Mouse (Mus musculus) lung, postnatal 0 days (tissue): Measurements from ENCODE around the gene Duxf3. TPM values are rescaled to one million over a fixed set of nuclear protein-coding genes. Genes with fewer than 3 reads are reported as not detected.
"Not testable (repeated sequence)": the region's sequence is repeated elsewhere in the genome, so short reads cannot be mapped to it uniquely, and the experiment has no call there.

ENCODE experiments used
- ATAC-seq: fragments of 200-750 bp; cut with Nextera tagmentation; 2 replicates; pipeline ENCODE4 v1.8.0; 2017; ENCODE audit warnings: moderate library complexity
- DNase-seq: peaks from one replicate; pipeline ENCODE4 v3.0.0-alpha.2; 2016; ENCODE audit warnings: low spot score
- H3K27ac ChIP-seq: fragments of 300-500 bp; sonication (generic); 2 replicates; pipeline ENCODE4 v1.5.1; 2014; ENCODE audit warnings: antibody characterized with exemption, mild to moderate bottlenecking, low read length, mixed read lengths
- H3K27me3 ChIP-seq: fragments of 300-500 bp; sonication (generic); replicated peaks from 2 replicates; pipeline ENCODE4 v1.6.1; 2014; ENCODE audit warnings: low read length, mixed read lengths; ENCODE audit not compliant: insufficient read depth
- H3K36me3 ChIP-seq: fragments of 300-500 bp; sonication (generic); 2 replicates; pipeline ENCODE4 v1.6.1; 2014; ENCODE audit warnings: low read length, mixed read lengths; ENCODE audit not compliant: insufficient read depth
- H3K4me1 ChIP-seq: fragments of 300-500 bp; sonication (generic); 2 replicates; pipeline ENCODE4 v1.6.1; 2014; ENCODE audit warnings: antibody characterized with exemption, low read depth, low read length, mixed read lengths; ENCODE audit not compliant: insufficient read depth
- H3K4me2 ChIP-seq: fragments of 300-500 bp; sonication (generic); replicated peaks from 2 replicates; pipeline ENCODE4 v1.6.1; 2014; ENCODE audit warnings: low read depth, mild to moderate bottlenecking, low read length, moderate library complexity, mixed read lengths
- H3K4me3 ChIP-seq: fragments of 300-500 bp; sonication (generic); 2 replicates; pipeline ENCODE4 v1.5.1; 2014; ENCODE audit warnings: low read depth, low read length
- H3K9ac ChIP-seq: fragments of 300-500 bp; sonication (generic); replicated peaks from 2 replicates; pipeline ENCODE4 v1.6.1; 2014; ENCODE audit warnings: low read depth, mild to moderate bottlenecking
- H3K9me3 ChIP-seq: fragments of 300-500 bp; sonication (generic); 2 replicates; pipeline ENCODE4 v1.6.1; 2016; ENCODE audit warnings: low read length, mixed read lengths
- WGBS: fragments of 180-500 bp; shearing (Covaris S2); extraction: QIAGEN DNeasy Blood & Tissue Kit; methylation state at CpG from one replicate; pipeline ENCODE4 v1.1.7; 2014; 5-methylcytosine and 5-hydroxymethylcytosine counted together
- polyA plus RNA-seq: library from polyadenylated mRNA; unstranded; fragments of >200 nt; fragmentation: Nextera tagmentation; extraction: Ambion mirVana; gene quantifications from 2 replicates; pipeline ENCODE4 v1.2.1, GENCODE M21; 2015

The Duxf3 gene
- polyA plus RNA-seq, 1 experiment from 2014 or later, result not detected

DNA sequence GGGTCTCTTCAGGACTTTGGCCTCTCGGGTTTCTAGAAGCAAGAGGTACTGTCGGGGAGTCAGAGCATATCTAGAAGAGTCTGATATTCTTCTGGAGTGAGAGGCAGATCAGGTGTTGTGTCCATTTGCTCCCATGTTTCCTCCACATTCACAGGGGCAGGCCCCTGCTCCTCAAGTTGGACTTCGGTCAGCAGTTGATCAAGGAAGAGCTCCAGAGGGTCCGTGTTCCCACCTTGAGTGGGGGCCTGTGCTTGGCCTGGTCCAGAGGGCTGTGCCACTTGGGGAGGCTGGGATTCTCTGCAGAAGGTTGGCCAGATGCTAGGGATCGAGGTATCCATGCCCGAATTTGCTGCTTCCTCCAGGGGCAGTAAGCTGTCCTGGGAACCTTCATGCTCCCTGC is 4.7 kb downstream of the Duxf3 start:
- H3K4me1 ChIP-seq, H3K4me2 ChIP-seq, H3K4me3 ChIP-seq, H3K36me3 ChIP-seq, H3K9ac ChIP-seq, DNase-seq, ATAC-seq, H3K27me3 ChIP-seq, H3K27ac ChIP-seq, H3K9me3 ChIP-seq: not testable (repeated sequence)
- 80% methylated on average over 2 of the region's 6 CpGs for WGBS

DNA sequence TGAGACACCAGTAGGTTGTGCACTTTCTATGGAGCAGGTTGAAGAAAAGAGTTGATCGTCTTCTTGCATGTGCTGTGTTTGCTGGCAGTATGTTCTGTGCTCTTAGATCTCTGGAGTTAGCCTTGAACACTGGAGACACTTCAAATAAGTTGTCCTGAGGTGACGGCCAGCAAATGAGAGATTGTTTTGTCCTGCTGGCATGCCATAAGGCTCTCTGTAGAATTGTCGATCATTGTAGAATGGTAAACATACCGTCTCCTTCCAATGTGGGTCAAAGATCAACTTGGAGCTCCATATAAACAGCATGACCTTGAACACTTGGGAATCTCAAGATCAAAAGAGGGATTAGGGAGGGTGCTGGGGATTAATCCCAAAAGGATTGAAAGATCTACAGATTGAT is 6.1 kb downstream of the Duxf3 start:
- H3K27ac ChIP-seq, H3K9me3 ChIP-seq, ATAC-seq, H3K4me1 ChIP-seq, H3K4me3 ChIP-seq, H3K9ac ChIP-seq, H3K27me3 ChIP-seq, H3K4me2 ChIP-seq, H3K36me3 ChIP-seq: not testable (repeated sequence)
- 85% methylated on average over 4 of the region's 4 CpGs for WGBS
- DNase-seq, result peak; percentile 43

DNA sequence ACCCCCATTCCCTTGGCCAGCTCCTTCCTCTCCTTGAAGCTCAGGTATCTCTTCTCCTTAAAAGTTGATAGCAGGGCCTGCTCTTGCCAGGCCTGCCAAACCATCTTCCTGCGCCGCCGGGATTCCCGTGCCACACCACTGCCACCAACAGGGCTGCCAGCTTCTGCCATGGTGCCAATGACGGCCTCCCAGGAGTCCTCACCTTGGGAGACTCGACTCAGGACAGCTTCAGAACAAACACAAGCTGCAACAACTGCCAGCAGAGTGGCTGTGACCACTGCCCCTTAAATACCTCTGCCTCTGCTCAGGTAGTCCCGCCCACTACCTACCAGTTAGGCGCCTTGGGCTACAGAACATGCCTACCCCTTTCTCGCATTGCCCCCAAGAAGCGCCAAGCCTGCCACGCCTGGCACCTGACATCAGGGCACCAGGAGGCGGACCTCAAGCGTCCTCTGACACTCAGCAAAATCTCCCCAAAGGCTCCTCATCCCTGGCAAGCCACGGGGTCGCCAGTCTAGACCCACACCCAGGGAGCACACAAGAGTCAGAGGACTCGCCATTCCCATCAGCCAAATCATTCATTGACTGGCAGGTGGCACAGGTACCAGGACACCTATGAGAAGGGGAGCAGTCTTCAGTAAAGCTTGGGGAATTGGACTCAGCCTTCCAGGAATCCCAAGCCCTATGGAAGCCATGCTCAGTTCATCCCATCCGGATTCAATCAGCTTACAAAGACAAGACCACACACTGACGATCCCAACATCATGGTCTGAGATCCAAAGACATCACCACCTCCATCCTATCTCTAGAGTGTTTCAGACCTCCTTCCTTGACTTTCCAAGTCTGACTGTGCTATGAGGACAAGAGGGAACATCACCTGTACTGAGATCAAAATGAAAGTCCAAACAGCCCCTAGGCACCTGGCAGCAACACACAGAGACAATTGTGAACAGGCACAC is 7.4 kb downstream of the Duxf3 start, which contains the start of gene AW822073:
Gene AW822073, minus strand, starts transcription at position 104 of the 959 bp plus-strand sequence.
- not testable (repeated sequence) for H3K9me3 ChIP-seq, DNase-seq, H3K9ac ChIP-seq, ATAC-seq, H3K4me2 ChIP-seq, H3K27me3 ChIP-seq, H3K4me3 ChIP-seq, H3K27ac ChIP-seq, H3K36me3 ChIP-seq, H3K4me1 ChIP-seq
- 79% methylated on average over 16 of the region's 18 CpGs for WGBS

DNA sequence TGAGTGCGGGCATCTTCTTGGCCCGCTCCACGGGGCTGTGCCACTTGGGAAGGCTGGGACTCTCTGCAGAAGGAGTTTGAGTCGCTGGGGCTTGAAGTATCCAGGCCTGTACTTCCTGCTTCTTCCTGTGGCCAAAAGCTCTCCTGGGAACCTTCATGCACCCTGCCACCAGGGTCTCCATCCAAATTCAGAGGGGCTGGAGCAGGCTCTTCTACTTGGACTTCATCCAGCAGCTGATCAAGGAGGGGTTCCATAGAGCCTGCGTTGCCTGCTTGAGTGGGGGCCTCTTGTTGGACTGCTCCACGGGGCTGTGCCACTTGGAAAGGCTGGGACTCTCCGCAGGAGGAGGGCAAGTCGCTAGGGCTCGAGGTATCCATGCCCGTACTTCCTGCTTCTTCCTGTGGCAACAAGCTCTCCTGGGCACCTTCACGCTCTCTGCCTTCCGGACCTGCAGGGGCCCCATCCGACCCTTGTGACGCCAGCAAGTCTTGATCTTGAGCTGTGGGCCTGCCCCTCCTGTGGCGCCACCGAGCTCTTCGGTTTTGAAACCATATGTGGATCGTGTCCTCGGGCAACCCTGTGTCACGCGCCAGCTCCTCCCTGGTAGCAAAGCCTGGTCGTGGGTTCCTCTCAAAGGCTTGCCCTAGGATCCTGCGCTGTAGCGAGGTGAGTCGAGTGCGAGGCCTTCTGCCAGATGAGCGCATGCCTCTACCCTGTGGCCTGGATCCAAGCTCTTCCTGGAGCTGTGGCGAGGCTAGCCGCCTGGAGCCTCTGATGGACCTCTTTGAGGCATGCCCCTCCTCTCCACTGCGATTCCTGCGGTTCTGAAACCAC is 8.3 kb downstream of the Duxf3 start:
- H3K36me3 ChIP-seq, H3K4me3 ChIP-seq, H3K27me3 ChIP-seq, ATAC-seq, H3K4me2 ChIP-seq, H3K9me3 ChIP-seq, H3K27ac ChIP-seq, H3K9ac ChIP-seq, H3K4me1 ChIP-seq: not testable (repeated sequence)
- 85% methylated on average over 31 of the region's 31 CpGs for WGBS
- peak; percentile 32 for DNase-seq

DNA sequence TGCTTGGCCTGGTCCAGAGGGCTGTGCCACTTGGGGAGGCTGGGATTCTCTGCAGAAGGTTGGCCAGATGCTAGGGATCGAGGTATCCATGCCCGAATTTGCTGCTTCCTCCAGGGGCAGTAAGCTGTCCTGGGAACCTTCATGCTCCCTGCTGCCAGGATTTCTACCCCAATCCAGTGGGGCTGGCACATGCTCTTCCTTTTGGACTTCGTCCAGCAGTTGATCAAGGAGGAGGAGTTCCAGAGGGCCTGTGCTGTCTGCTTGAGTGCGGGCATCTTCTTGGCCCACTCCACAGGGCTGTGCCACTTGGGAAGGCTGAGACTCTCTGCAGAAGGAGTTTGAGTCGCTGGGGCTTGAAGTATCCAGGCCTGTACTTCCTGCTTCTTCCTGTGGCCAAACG is 9.3 kb downstream of the Duxf3 start:
- DNase-seq, H3K4me3 ChIP-seq, ATAC-seq, H3K27me3 ChIP-seq, H3K27ac ChIP-seq, H3K4me2 ChIP-seq, H3K36me3 ChIP-seq, H3K4me1 ChIP-seq, H3K9ac ChIP-seq, H3K9me3 ChIP-seq: not testable (repeated sequence)
- 88% methylated on average over 3 of the region's 6 CpGs for WGBS

DNA sequence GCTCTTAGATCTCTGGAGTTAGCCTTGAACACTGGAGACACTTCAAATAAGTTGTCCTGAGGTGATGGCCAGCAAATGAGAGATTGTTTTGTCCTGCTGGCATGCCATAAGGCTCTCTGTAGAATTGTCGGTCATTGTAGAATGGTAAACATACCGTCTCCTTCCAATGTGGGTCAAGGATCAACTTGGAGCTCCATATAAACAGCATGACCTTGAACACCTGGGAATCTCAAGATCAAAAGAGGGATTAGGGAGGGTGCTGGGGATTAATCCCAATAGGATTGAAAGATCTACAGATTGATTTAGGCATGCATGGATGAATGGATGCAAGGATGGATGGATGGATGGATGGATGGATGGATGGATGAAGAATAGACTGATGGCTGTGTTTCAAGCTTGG is 10.9 kb downstream of the Duxf3 start:
- 82% methylated on average over 2 of the region's 2 CpGs for WGBS
- not testable (repeated sequence) for H3K27ac ChIP-seq, ATAC-seq, H3K27me3 ChIP-seq, DNase-seq, H3K4me3 ChIP-seq, H3K9me3 ChIP-seq, H3K4me2 ChIP-seq, H3K36me3 ChIP-seq, H3K9ac ChIP-seq, H3K4me1 ChIP-seq
